Mouse (Mus musculus) adrenal gland, postnatal 10 days (tissue): Measurements from ENCODE around the gene Vmn1r175. TPM values are rescaled to one million over a fixed set of nuclear protein-coding genes. Genes with fewer than 3 reads are reported as not detected.
"Not testable (repeated sequence)": the region's sequence is repeated elsewhere in the genome, so short reads cannot be mapped to it uniquely, and the experiment has no call there.

Experiments used
- DNase-seq: peaks from one replicate; pipeline ENCODE4 v3.0.0; 2021; ENCODE audit warnings: mixed read lengths
- long read RNA-seq, 2 experiments: library from polyadenylated mRNA; stranded (forward); transcript quantifications; one replicate each; pipeline ENCODE4 v2.0.0; 2021
- total RNA-seq, 2 experiments: library from RNA; stranded (reverse); gene quantifications; 2 replicates each; pipeline ENCODE4 v1.2.3; 2021

The Vmn1r175 gene
- total RNA-seq: not detected
- long read RNA-seq, experiment 1: 0 reads
- long read RNA-seq, experiment 2: 0 reads

- not testable (repeated sequence) for DNase-seq
Observed at GRCm38 (mm10) chr7:23810543-23810942, at the start of gene Vmn1r175. TSS of gene Vmn1r175 (minus strand) at chr7:23810643.

GRCm38 (mm10) chr7:23837272-23837671 is 26.8 kb upstream of the Vmn1r175 start, which contains the start of gene Vmn1r176:
TSS of gene Vmn1r176 (minus strand) at chr7:23837372.
- not testable (repeated sequence) for DNase-seq

- no peak for DNase-seq
Observed at GRCm38 (mm10) chr7:23784526-23784925, 25.9 kb downstream of the Vmn1r175 start.

Other genes with a start within 250 kb of the Vmn1r175 start
- not detected for gene Vmn1r169, start 235.1 kb downstream of the Vmn1r175 start, total RNA-seq
- not detected for gene Vmn1r170, start 204.5 kb downstream of the Vmn1r175 start, total RNA-seq
- not detected for gene Vmn1r171, start 179.9 kb downstream of the Vmn1r175 start, total RNA-seq
- not detected for gene Vmn1r172, start 152.3 kb downstream of the Vmn1r175 start, total RNA-seq
- gene Vmn1r173, start 109.9 kb downstream of the Vmn1r175 start, total RNA-seq: not detected
- gene Vmn1r174, start 58.4 kb downstream of the Vmn1r175 start, total RNA-seq: not detected
- not detected for gene Vmn1r176, start 26.7 kb upstream of the Vmn1r175 start, total RNA-seq
- gene Vmn1r177, start 55.8 kb upstream of the Vmn1r175 start, total RNA-seq: not detected
- gene Vmn1r178, start 81.4 kb upstream of the Vmn1r175 start, total RNA-seq: not detected
- not detected for gene Vmn1r179, start 116.3 kb upstream of the Vmn1r175 start, total RNA-seq
- not detected for gene Vmn1r180, start 140.0 kb upstream of the Vmn1r175 start, total RNA-seq
- gene Vmn1r181, start 164.0 kb upstream of the Vmn1r175 start, total RNA-seq: not detected
- not detected for gene V1rd19, start 191.0 kb upstream of the Vmn1r175 start, total RNA-seq
- not detected for gene Vmn1r183, start 242.6 kb upstream of the Vmn1r175 start, total RNA-seq